Mouse (Mus musculus): ENCODE data around the gene Plxdc1. TPM values are rescaled to one million over a fixed set of nuclear protein-coding genes. Genes with fewer than 3 reads are reported as not detected.
"Not testable (repeated sequence)": the region's sequence is repeated elsewhere in the genome, so short reads cannot be mapped to it uniquely, and the experiment has no call there.

Gene Plxdc1
- polyA plus RNA-seq, 1 experiment from 2014 or later, result 0.33 TPM

DNA sequence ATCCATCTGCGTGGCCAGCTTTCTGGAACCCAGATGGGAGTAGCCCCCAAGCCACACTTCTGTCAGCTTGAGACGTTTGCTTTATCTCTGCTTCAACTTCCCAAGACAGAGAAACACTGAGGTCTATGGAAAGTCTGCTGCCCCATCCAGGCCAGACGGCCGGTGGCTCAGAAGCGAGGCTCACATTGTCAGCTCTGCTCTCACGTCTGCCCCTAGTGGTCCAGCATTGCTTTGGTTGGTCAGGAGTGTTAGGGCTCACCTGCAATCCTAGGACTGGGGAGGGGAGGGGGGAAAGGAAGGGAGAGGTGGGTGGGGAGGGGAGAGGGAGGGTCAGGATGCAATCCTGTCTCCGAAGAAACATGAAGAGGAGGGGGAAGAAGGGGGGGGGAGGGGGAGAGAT is 38.8 kb downstream of the Plxdc1 start:
- Histone ChIP-seq H3K4me1 (peaks cover 21% of the 10 kb centered on the region), H3K36me3 (no peaks in the 10 kb centered on the region), H3K4me3 (no peak overlapping the region), H3K27ac (no peak overlapping the region), H3K9ac (no peak overlapping the region), H3K4me2 (no peak overlapping the region), H3K27me3 (replicated peaks) (no peaks in the 10 kb centered on the region), H3K9me3 (replicated peaks) (no peaks in the 10 kb centered on the region)
- 23% methylated on average over 7 of the region's 7 CpGs for WGBS (ENCODE audit: insufficient replicate concordance)
- ATAC-seq, result no peak

- ATAC-seq; H3K4me3 ChIP-seq; H3K9me3 ChIP-seq (replicated peaks); H3K27ac ChIP-seq; H3K4me2 ChIP-seq; H3K27me3 ChIP-seq (replicated peaks); H3K36me3 ChIP-seq; H3K9ac ChIP-seq: not testable (repeated sequence)
- peaks cover 24% of the 10 kb centered on the region for H3K4me1 ChIP-seq
- 71% methylated on average over 7 of the region's 7 CpGs for WGBS (ENCODE audit: insufficient replicate concordance)
Observed at GRCm38 (mm10) chr11:97945738-97946289, 40.4 kb downstream of the Plxdc1 start.

- Histone ChIP-seq H3K4me2 (no peak overlapping the region), H3K4me3 (no peak overlapping the region), H3K9me3 (replicated peaks) (no peaks in the 10 kb centered on the region), H3K27me3 (replicated peaks) (0 out of 2 replicates have a peak, but pooled peaks cover 9% of the 10 kb centered on the region), H3K36me3 (no peaks in the 10 kb centered on the region), H3K4me1 (peaks cover 17% of the 10 kb centered on the region), H3K9ac (no peak overlapping the region), H3K27ac (no peak overlapping the region)
- ATAC-seq, result no peak
- WGBS (ENCODE audit: insufficient replicate concordance), result 75% methylated on average over 10 of the region's 10 CpGs
Observed at GRCm38 (mm10) chr11:97945031-97945430, 41.2 kb downstream of the Plxdc1 start.

DNA sequence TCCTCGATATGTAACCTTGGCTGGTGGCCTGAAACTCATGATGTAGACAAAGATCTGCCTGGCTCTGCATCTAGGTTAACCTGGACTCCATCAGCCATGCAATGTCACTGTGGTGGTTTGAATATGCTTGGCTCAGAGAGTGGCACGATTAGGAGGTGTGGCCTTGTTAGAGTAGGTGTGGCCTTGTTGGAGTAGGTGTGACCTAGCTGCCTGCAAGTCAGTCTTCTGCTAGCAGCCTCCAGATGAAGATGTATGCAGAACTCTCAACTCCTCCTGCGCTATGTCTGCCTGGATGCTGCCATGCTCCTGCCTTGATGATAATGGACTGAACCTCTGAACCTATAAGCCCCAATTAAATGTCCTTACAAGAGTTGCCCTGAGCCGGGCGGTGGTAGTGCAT is 43.0 kb downstream of the Plxdc1 start:
- Histone ChIP-seq H3K27me3 (replicated peaks) (0 out of 2 replicates have a peak, but pooled peaks cover 21% of the 10 kb centered on the region), H3K9me3 (replicated peaks) (no peaks in the 10 kb centered on the region), H3K4me2 (no peak overlapping the region), H3K4me1 (0 out of 2 replicates have a peak, but pooled peaks cover 3% of the 10 kb centered on the region), H3K36me3 (no peaks in the 10 kb centered on the region), H3K9ac (no peak overlapping the region), H3K27ac (no peak overlapping the region), H3K4me3 (no peak overlapping the region)
- no peak for ATAC-seq
- 71% methylated on average over 5 of the region's 5 CpGs for WGBS (ENCODE audit: insufficient replicate concordance)

DNA sequence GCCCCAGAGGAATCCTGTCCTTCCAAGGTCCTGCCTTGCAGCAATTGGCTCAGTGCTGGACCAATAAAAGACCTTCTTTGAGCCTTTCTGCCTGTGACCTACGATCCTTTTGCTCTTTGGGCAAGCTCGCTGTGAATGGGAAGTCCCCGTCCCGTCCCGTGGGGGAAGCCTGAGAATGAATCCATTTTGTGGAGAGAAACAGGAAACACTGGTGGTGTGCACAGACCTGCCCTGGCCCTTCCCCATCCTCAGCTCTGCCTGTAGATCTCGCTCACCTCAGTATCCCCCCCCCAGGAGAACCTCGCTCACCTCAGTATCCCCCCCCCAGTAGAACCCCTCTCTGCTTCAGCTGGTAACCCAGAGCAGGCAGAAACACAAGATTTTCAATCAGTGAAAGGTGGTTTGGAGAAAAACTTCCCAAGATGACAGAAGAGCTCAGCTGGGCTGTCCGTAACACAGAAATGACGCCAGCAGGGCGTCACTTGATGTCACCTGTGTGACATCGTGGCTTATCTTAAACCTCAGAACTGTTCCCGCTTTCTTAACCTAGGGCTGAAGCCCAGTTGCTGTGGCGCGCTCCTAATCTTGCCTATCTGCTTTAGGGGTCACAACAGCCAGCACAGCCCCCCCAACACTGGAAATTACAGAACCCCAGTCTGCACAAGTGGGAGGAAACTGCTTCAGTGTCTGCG is 43.7 kb downstream of the Plxdc1 start:
- WGBS (ENCODE audit: insufficient replicate concordance), result 51% methylated on average over 15 of the region's 15 CpGs

GRCm38 (mm10) chr11:97937469-97938105 is 48.7 kb downstream of the Plxdc1 start:
- peaks cover 28% of the 10 kb centered on the region; the same call in 1 of the 2 replicates for H3K27me3 ChIP-seq (replicated peaks)
- H3K4me3 ChIP-seq, result no peak overlapping the region
- H3K27ac ChIP-seq, result no peak overlapping the region
- no peaks in the 10 kb centered on the region for H3K9me3 ChIP-seq (replicated peaks)
- peaks cover 12% of the 10 kb centered on the region for H3K4me1 ChIP-seq
- no peaks in the 10 kb centered on the region for H3K36me3 ChIP-seq
- H3K9ac ChIP-seq, result no peak overlapping the region
- 52% methylated on average over 2 of the region's 2 CpGs for WGBS (ENCODE audit: insufficient replicate concordance)
- ATAC-seq, result no peak
- no peak overlapping the region for H3K4me2 ChIP-seq

More for the DNA sequence above, 43.7 kb downstream of the Plxdc1 start:
- Histone ChIP-seq H3K27ac (no peak overlapping the region), H3K4me3 (no peak overlapping the region), H3K4me1 (0 out of 2 replicates have a peak, but pooled peaks cover 3% of the 10 kb centered on the region), H3K27me3 (replicated peaks) (0 out of 2 replicates have a peak, but pooled peaks cover 24% of the 10 kb centered on the region), H3K9ac (no peak overlapping the region), H3K36me3 (no peaks in the 10 kb centered on the region), H3K4me2 (no peak overlapping the region), H3K9me3 (replicated peaks) (no peaks in the 10 kb centered on the region)
- no peak for ATAC-seq

- WGBS (ENCODE audit: insufficient replicate concordance), result 36% methylated on average over 3 of the region's 3 CpGs
- Histone ChIP-seq H3K27me3 (replicated peaks) (peaks cover 24% of the 10 kb centered on the region; the same call in 1 of the 2 replicates), H3K4me2 (no peak overlapping the region), H3K36me3 (no peaks in the 10 kb centered on the region), H3K9me3 (replicated peaks) (no peaks in the 10 kb centered on the region), H3K27ac (no peak overlapping the region), H3K4me3 (no peak overlapping the region), H3K9ac (no peak overlapping the region), H3K4me1 (peaks cover 9% of the 10 kb centered on the region)
- ATAC-seq, result no peak
Observed at GRCm38 (mm10) chr11:97936758-97937157, 49.5 kb downstream of the Plxdc1 start.

DNA sequence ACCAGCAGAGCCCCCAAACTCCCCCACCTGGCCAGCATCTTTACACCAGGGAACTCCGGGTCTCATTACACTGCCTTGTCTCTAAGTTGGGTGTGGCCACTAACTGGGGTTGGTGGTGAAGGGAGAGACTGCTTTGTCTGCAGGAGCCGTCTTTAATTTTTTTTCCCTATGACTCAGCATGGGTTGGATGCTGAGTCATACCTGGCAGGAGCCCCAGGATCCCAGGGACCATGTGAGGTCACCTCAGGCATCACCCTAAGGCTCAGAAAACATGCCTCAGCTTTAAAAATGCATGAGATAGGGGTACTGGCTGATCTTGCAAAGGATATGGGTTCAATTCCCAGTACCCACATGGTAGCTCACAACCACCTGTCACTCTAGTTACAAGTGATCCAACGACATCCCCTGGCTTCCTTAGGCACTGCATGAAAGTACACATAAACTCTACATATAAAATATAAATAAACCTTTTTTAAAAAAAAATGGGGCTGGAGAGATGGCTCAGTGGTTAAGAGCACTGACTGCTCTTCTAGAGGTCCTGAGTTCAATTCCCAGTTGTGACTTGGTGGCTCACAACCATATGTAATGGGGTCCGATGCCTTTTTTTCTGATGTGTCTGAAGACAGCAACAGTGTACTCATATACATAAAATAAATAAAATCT is 50.2 kb downstream of the Plxdc1 start:
- no peak overlapping the region for H3K4me2 ChIP-seq
- ATAC-seq, result peak; percentile 66
- H3K9ac ChIP-seq, result no peak overlapping the region
- no peaks in the 10 kb centered on the region for H3K36me3 ChIP-seq
- no peak overlapping the region for H3K4me3 ChIP-seq
- H3K4me1 ChIP-seq, result peaks cover 9% of the 10 kb centered on the region
- 47% methylated on average over 4 of the region's 4 CpGs for WGBS (ENCODE audit: insufficient replicate concordance)
- H3K27me3 ChIP-seq (replicated peaks), result peaks cover 20% of the 10 kb centered on the region; the same call in 1 of the 2 replicates
- no peaks in the 10 kb centered on the region for H3K9me3 ChIP-seq (replicated peaks)
- H3K27ac ChIP-seq, result no peak overlapping the region

DNA sequence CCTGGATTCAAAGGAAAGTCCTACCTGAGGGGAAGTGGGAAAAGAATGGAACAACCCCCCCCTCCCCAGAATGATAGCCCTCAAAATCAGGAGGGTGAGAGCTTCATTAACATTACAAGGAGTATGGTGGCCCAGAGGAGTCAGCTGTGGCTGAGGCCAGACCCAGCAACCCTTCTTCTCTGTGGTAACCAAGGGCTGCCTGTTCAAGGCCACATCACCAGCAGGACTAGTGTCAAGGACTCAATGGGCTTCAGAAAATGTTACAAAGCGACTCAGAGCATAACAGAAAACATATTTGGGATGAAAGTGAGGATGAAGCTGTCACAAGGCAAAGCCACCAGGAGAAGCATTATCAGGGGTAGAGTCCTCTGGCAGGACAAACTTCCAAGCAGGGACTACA is 52.7 kb downstream of the Plxdc1 start:
- peaks cover 9% of the 10 kb centered on the region for H3K4me1 ChIP-seq
- no peak overlapping the region for H3K4me2 ChIP-seq
- WGBS (ENCODE audit: insufficient replicate concordance), result 48% methylated on average over 1 of the region's 1 CpGs
- no peaks in the 10 kb centered on the region for H3K36me3 ChIP-seq
- no peaks in the 10 kb centered on the region for H3K9me3 ChIP-seq (replicated peaks)
- peaks cover 10% of the 10 kb centered on the region; the same call in 1 of the 2 replicates for H3K27me3 ChIP-seq (replicated peaks)
- H3K27ac ChIP-seq, result no peak overlapping the region
- no peak overlapping the region for H3K9ac ChIP-seq
- ATAC-seq, result no peak
- no peak overlapping the region for H3K4me3 ChIP-seq

DNA sequence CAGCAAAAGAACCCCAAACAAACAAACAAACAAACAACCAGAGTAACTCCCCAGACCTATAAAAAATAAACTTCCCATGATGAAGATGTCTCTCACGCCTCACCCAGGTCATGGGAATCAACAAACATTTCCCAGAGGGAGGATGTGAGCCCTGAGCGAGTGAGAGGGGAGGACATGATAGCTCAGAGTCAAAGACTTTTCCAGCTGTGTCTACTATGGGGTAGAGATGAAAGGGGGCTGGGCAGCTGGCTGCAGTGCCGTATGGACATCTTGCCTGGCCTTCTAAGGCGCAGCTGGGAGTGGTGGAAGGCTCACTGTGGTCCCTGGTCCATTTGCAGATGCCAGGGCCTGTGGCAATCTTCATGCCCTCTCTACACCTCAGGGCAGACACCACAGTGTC is 57.3 kb downstream of the Plxdc1 start:
- Histone ChIP-seq H3K27me3 (replicated peaks) (no peaks in the 10 kb centered on the region), H3K4me2 (no peak overlapping the region), H3K27ac (no peak overlapping the region), H3K36me3 (no peaks in the 10 kb centered on the region), H3K9ac (no peak overlapping the region), H3K4me3 (no peak overlapping the region), H3K9me3 (replicated peaks) (no peaks in the 10 kb centered on the region), H3K4me1 (no peaks in the 10 kb centered on the region)
- no peak for ATAC-seq
- WGBS (ENCODE audit: insufficient replicate concordance), result 69% methylated on average over 4 of the region's 4 CpGs

DNA sequence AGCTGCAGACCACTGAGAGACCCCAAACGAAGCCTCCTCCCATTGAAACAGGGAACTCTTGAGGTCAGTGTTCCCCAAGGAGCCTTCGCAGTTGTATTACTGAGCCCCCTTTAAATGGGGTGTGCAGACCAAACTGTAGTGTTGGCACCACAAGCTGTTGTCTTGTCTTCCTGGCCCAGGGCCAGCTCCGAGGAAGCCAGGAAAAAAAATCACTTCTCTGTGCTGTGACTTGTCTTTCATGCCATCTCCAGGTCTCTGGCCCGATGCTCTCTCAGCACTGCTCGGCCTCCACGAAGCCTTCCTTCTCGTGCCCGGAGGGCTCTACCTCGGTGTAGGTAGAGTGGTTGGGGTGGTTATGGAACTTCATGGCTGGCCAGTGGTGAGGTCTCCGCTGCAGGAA is 62.0 kb downstream of the Plxdc1 start:
- Histone ChIP-seq H3K4me1 (no peaks in the 10 kb centered on the region), H3K4me3 (no peak overlapping the region), H3K27me3 (replicated peaks) (no peaks in the 10 kb centered on the region), H3K4me2 (no peak overlapping the region), H3K36me3 (no peaks in the 10 kb centered on the region), H3K9me3 (replicated peaks) (no peaks in the 10 kb centered on the region), H3K27ac (no peak overlapping the region), H3K9ac (no peak overlapping the region)
- ATAC-seq, result no peak
- 81% methylated on average over 10 of the region's 10 CpGs for WGBS (ENCODE audit: insufficient replicate concordance)

DNA sequence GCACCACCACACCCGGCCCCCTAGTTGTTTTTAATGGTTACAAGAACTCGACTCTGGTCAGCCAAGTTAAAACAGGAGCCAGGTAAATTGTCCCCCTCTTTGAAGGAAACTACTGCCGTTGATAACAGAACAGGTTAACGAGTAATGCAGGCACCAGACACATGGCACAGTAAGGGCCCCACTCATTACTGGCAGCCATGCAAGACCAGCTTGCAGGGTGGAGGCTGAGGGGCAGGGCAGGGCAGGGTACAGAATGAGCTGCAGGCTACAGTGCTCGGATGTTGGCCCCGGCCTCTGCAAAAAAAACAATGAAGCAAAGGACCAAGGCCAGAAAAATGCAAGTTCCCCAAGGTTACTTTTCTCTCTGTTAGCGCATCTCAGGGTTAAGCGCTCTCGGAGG is 62.6 kb downstream of the Plxdc1 start:
- WGBS (ENCODE audit: insufficient replicate concordance), result 70% methylated on average over 9 of the region's 9 CpGs
- no peak overlapping the region for H3K4me3 ChIP-seq
- H3K4me1 ChIP-seq, result no peaks in the 10 kb centered on the region
- H3K27me3 ChIP-seq (replicated peaks), result no peaks in the 10 kb centered on the region
- no peak overlapping the region for H3K4me2 ChIP-seq
- no peaks in the 10 kb centered on the region for H3K36me3 ChIP-seq
- no peak overlapping the region for H3K9ac ChIP-seq
- no peak overlapping the region for H3K27ac ChIP-seq
- no peak for ATAC-seq
- H3K9me3 ChIP-seq (replicated peaks), result no peaks in the 10 kb centered on the region
